Mouse (Mus musculus) B cell, adult 62 days (primary cell): ENCODE measurements around the gene Tbx2. TPM values are rescaled to one million over a fixed set of nuclear protein-coding genes. Genes with fewer than 3 reads are reported as not detected.

Experiments
- total RNA-seq: library from RNA; stranded (reverse); gene quantifications from 4 replicates; pipeline ENCODE4 v1.2.4, GENCODE M21; 2023

The Tbx2 gene
- 0.45 to 2.0 TPM (median 1.3 TPM) in 4 replicates for total RNA-seq

DNA sequence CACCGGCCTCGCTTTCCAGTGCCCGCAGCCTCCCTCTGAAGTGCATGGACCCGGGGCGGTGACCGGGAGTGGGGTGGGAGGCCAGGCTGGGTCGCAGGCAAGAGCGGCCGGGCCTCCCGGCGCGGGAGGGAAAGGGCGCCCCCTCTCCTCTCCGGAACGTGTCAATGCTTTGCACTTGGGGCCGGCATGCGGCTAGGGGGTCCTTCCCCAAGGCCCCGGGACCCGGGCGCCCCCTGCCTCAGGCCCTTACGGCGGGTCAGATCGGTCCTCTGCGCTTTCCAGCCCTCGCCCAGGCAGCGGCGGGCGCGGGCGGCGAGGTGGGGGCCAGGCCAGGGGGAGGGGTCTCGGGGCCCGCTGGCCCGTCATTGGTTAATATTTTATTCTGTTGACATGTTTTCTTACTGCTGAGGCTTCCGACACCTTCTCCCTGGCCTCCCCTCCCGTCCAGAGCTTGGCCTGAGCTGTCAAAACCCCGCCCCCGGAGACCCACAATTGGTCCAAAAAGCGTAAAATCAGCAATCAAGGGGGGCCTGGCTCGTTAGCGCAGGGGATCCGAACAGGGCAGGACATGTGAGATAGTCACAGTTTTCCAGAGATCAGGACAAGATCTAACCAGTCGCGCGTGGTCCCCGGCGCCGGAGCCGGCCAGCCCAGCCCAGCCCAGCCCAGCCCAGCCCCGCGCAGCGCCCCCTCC lies at the start of gene Tbx2:
Gene Tbx2, plus strand, starts transcription at position 321 of the 694 bp plus-strand sequence.

GRCm38 (mm10) chr11:85850233-85850632 lies 17.9 kb downstream of the Tbx2 start, which contains the start of gene Gm11444:
Gene Gm11444, minus strand, starts transcription at chr11:85850333.

DNA sequence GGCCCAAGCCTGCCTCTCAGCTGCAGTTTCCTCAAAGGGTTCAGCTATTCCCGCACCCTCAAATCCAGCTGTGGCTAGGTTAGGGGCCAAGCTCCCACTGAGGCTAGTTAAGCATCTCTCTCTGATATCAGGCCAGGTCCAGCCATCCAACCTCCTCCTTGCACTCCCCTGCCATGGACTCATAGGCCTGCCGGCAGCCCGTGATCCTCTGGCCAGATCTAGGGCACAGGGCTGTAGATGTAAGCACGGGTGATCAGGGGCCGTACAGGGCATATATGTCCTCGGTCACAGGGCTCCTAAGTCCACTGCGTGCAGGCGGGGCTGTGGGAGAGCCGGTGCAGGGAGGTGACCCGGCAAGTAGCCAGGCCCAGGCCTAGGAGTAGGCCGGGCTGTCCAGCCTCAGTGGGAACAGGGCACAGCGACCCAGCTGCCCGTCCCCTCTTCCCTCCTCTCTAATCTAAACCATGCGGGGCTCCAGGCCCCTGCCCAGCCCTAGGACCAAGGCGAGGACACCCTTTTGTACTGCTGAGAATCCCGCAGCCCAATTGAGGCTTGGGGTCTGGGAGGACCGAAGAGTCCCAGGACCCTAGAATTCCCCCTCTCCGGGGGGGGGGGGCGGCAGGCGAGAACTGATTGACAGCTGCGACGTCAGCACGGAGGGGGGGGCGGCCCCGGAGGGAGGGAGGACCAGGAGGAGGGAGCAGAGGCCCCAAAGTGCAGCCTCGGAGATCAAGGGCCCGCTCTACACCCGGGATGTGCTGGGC lies 53.5 kb downstream of the Tbx2 start, which contains the start of gene Tbx4:
Gene Tbx4, plus strand, starts transcription at position 758 of the 764 bp plus-strand sequence.

Other genes starting within 250 kb of the Tbx2 start
- not detected in 4 replicates for gene Gm11444, start 17.8 kb downstream of the Tbx2 start, total RNA-seq
- gene Tbx4, start 53.9 kb downstream of the Tbx2 start, total RNA-seq = not detected in 4 replicates